Mouse (Mus musculus) cortical plate, adult 2 months (tissue): Measurements from ENCODE around the gene Vps13d.

Experiments
- CTCF ChIP-seq: fragments of 200-500 bp; IDR thresholded peaks from 2 replicates; pipeline ENCODE4 v1.5.1; 2011; ENCODE audit warnings: mild to moderate bottlenecking, control low read depth, low read length; ENCODE audit not compliant: insufficient read depth; ENCODE audit errors: extremely low read depth
- POLR2A ChIP-seq: fragments of 200-500 bp; IDR thresholded peaks from 2 replicates; pipeline ENCODE4 v1.6.1; 2011; ENCODE audit warnings: mild to moderate bottlenecking, low read length, control low read depth; ENCODE audit not compliant: insufficient read depth; ENCODE audit errors: extremely low read depth

DNA sequence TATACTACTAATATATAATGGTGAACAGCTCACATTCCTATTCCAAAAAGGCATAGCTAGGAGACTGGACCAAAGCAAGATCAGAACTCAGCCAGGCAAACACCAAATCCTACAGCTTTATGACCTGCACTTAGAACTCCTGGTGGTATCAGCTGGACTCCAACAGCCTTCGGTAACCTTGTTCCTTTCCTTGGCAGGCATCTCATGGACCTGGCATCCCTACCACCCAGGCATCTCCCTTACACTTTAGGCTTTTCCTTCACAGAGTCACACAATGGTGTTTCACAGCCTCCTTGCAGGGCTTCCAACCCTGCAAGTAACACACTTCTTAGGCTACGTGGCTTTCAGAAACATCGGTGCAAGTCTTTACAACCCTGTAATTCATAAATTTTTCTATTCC is 226.4 kb downstream of the Vps13d start:
- TF ChIP-seq POLR2A (no peak), CTCF (no peak)
